Mouse (Mus musculus): Measurements from ENCODE around the gene Gm28230. TPM values are rescaled to one million over a fixed set of nuclear protein-coding genes. Genes with fewer than 3 reads are reported as not detected.

Gm28230 gene
- polyA plus RNA-seq, 1 experiment from 2014 or later = not detected

GRCm38 (mm10) chr2:74752431-74753174 is 26.1 kb downstream of the Gm28230 start:
- TF ChIP-seq CTCF (IDR thresholded peaks at IDR 0.05; ENCODE audit: low read depth) = no peak
- Histone ChIP-seq H3K4me1 (replicated peaks; ENCODE audit: control insufficient read depth, insufficient read depth, low read length) (no peaks in the 10 kb centered on the region), H3K27ac (ENCODE audit: low read depth, low read length) (no peak overlapping the region), H3K4me2 (replicated peaks; ENCODE audit: low read depth) (peak overlapping the region; percentile 56), H3K9ac (ENCODE audit: low read depth, low read length) (no peak overlapping the region), H3K4me3 (ENCODE audit: low read depth, low read length) (peak overlapping the region; percentile 26), H3K36me3 (ENCODE audit: control insufficient read depth, insufficient read depth) (no peaks in the 10 kb centered on the region), H3K9me3 (ENCODE audit: control insufficient read depth) (no peaks in the 10 kb centered on the region), H3K27me3 (replicated peaks; ENCODE audit: control insufficient read depth, insufficient read depth, low read length) (peaks cover 82% of the 10 kb centered on the region)
- WGBS = 6% methylated on average over 45 of the region's 45 CpGs
- ATAC-seq = no peak

- Histone ChIP-seq H3K36me3 (ENCODE audit: control insufficient read depth, insufficient read depth) (no peaks in the 10 kb centered on the region), H3K9me3 (ENCODE audit: control insufficient read depth) (no peaks in the 10 kb centered on the region), H3K27ac (ENCODE audit: low read depth, low read length) (no peak overlapping the region), H3K4me3 (ENCODE audit: low read depth, low read length) (peak overlapping the region; percentile 26), H3K9ac (ENCODE audit: low read depth, low read length) (no peak overlapping the region), H3K4me1 (replicated peaks; ENCODE audit: control insufficient read depth, insufficient read depth, low read length) (no peaks in the 10 kb centered on the region), H3K27me3 (replicated peaks; ENCODE audit: control insufficient read depth, insufficient read depth, low read length) (peaks cover 83% of the 10 kb centered on the region), H3K4me2 (replicated peaks; ENCODE audit: low read depth) (peak overlapping the region; percentile 56)
- no peak for ATAC-seq
- WGBS = 6% methylated on average over 24 of the region's 25 CpGs
- no peak for TF ChIP-seq CTCF (IDR thresholded peaks at IDR 0.05; ENCODE audit: low read depth)
Observed at GRCm38 (mm10) chr2:74753175-74753523, 26.6 kb downstream of the Gm28230 start.

DNA sequence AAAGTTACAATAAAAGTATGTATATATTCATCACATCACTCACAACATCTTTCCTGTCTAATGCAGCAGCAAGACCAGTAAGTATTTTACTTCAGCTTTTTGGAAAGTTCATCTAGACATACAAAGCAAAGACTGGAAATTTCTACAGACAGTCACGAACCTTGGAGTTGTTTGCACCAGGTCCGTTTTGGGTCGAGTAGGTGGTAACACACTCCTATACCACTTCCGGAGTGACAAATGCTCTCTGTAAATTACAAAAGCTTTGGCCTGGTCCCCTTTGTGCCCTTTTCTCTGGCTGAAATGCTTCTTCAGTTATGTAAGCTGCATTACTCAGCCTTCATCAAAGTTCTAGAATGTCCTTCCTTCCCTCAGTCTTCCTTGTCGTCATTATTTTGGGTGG is 27.2 kb downstream of the Gm28230 start:
- no peak overlapping the region for H3K4me2 ChIP-seq (replicated peaks; ENCODE audit: low read depth)
- ATAC-seq = no peak
- H3K27me3 ChIP-seq (replicated peaks; ENCODE audit: control insufficient read depth, insufficient read depth, low read length) = peaks cover 83% of the 10 kb centered on the region

DNA sequence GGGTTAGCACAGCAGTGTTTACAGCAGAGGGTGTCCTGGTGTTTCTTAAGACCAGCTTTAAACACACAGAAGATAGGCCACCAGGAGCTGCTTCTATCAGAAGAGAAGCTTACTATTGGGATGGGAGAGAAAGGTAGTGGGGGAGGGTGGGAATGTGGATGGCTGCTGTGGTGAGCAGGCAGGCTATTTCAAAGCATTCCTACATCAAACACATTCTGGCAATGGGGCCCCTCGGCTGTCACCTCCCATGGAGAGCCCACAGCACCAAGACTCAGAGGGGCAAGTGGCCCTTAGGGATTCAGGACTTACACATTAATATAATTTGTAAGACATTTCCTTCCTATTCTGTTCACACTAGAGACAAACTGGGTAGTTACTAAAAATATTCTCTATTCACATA is 33.6 kb downstream of the Gm28230 start:
- H3K36me3 ChIP-seq (ENCODE audit: control insufficient read depth, insufficient read depth) = no peaks in the 10 kb centered on the region
- no peak overlapping the region for H3K4me3 ChIP-seq (ENCODE audit: low read depth, low read length)
- TF ChIP-seq CTCF (IDR thresholded peaks at IDR 0.05; ENCODE audit: low read depth) = no peak
- H3K9ac ChIP-seq (ENCODE audit: low read depth, low read length) = no peak overlapping the region
- ATAC-seq = no peak
- peaks cover 74% of the 10 kb centered on the region for H3K27me3 ChIP-seq (replicated peaks; ENCODE audit: control insufficient read depth, insufficient read depth, low read length)
- no peaks in the 10 kb centered on the region for H3K9me3 ChIP-seq (ENCODE audit: control insufficient read depth)
- no peak overlapping the region for H3K4me2 ChIP-seq (replicated peaks; ENCODE audit: low read depth)
- no peak overlapping the region for H3K27ac ChIP-seq (ENCODE audit: low read depth, low read length)
- peaks cover 5% of the 10 kb centered on the region; the same call in 1 of the 2 replicates for H3K4me1 ChIP-seq (replicated peaks; ENCODE audit: control insufficient read depth, insufficient read depth, low read length)
- 18% methylated on average over 1 of the region's 1 CpGs for WGBS

More for the DNA sequence above, 27.2 kb downstream of the Gm28230 start:
- H3K9me3 ChIP-seq (ENCODE audit: control insufficient read depth) = no peaks in the 10 kb centered on the region
- no peak overlapping the region for H3K9ac ChIP-seq (ENCODE audit: low read depth, low read length)
- H3K4me3 ChIP-seq (ENCODE audit: low read depth, low read length) = no peak overlapping the region
- no peaks in the 10 kb centered on the region for H3K36me3 ChIP-seq (ENCODE audit: control insufficient read depth, insufficient read depth)
- no peak overlapping the region for H3K27ac ChIP-seq (ENCODE audit: low read depth, low read length)
- WGBS = 49% methylated on average over 5 of the region's 5 CpGs
- H3K4me1 ChIP-seq (replicated peaks; ENCODE audit: control insufficient read depth, insufficient read depth, low read length) = no peaks in the 10 kb centered on the region
- TF ChIP-seq CTCF (IDR thresholded peaks at IDR 0.05; ENCODE audit: low read depth) = no peak

DNA sequence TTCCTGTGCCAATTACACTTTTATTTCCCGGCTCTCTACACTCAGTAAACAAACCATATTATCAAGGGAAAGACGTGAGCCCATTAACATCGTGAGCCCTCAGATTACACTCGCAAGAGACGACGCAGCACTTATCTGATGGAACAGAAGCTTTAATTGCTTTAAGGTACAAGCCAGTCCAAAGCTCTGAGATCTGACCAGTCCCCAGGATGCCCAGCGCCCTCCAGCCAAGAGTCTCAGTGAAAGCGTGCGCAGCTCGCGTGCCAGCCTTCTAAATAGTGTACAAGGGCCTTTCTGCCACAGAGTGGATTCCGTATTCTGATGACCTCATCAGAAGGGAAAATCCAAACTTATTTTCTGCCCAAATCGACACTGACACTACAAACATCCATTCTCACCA is 35.4 kb downstream of the Gm28230 start:
- H3K27ac ChIP-seq (ENCODE audit: low read depth, low read length) = no peak overlapping the region
- TF ChIP-seq CTCF (IDR thresholded peaks at IDR 0.05; ENCODE audit: low read depth) = no peak
- no peak overlapping the region for H3K4me3 ChIP-seq (ENCODE audit: low read depth, low read length)
- 6% methylated on average over 13 of the region's 13 CpGs for WGBS
- H3K9me3 ChIP-seq (ENCODE audit: control insufficient read depth) = no peaks in the 10 kb centered on the region
- H3K36me3 ChIP-seq (ENCODE audit: control insufficient read depth, insufficient read depth) = no peaks in the 10 kb centered on the region
- peaks cover 81% of the 10 kb centered on the region for H3K27me3 ChIP-seq (replicated peaks; ENCODE audit: control insufficient read depth, insufficient read depth, low read length)
- peaks cover 5% of the 10 kb centered on the region; the same call in 1 of the 2 replicates for H3K4me1 ChIP-seq (replicated peaks; ENCODE audit: control insufficient read depth, insufficient read depth, low read length)
- peak overlapping the region; percentile 78; the same call in 1 of the 2 replicates for H3K4me2 ChIP-seq (replicated peaks; ENCODE audit: low read depth)
- ATAC-seq = 0 out of 2 replicates have a peak, but pooled peaks have one; percentile 8
- no peak overlapping the region for H3K9ac ChIP-seq (ENCODE audit: low read depth, low read length)

DNA sequence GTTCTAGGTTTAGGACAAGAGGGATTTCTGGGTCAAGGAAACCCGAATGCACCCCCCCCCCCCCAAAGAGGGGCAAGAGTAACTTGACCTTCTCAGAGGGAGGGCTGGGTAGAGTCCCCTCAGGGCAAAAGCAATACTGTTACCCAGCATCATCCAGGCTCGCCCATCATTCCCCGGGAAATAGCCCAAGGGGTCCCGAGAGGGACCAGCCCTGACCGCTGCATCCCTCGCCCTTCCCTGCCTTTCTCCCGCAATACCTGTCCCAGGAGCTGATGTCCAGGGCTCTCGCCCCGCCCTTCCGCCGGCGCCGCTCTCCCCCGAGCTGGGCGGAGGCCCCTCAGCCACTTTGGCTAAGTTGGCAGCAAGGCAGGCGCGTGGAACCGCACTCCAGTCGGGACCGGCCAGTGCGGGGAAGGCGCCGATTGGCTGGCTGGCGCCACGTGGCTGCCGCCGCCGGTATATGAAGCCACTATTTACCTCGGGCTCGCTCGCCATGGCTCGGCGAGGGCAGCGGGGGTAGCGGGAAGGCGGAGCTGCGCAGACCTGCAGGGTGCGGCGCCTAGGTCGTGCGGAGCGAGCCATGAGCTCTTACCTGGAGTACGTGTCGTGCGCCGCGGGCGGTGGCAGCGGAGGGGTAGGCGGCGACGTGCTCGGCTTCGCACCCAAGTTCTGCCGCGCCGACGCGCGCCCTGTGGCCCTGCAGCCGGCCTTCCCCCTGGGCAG is 36.2 kb downstream of the Gm28230 start, which contains the start of gene Hoxd1:
TSS of gene Hoxd1 (plus strand) at position 459 of the 723 bp plus-strand sequence.
- H3K9me3 ChIP-seq (ENCODE audit: control insufficient read depth) = no peaks in the 10 kb centered on the region
- H3K4me3 ChIP-seq (ENCODE audit: low read depth, low read length) = peak within 1 kb of the TSS; percentile 40
- no peak within 1 kb of the TSS for H3K9ac ChIP-seq (ENCODE audit: low read depth, low read length)
- peaks cover 5% of the 10 kb centered on the region; the same call in 1 of the 2 replicates for H3K4me1 ChIP-seq (replicated peaks; ENCODE audit: control insufficient read depth, insufficient read depth, low read length)
- H3K36me3 ChIP-seq (ENCODE audit: control insufficient read depth, insufficient read depth) = no peaks in the 10 kb centered on the region
- H3K4me2 ChIP-seq (replicated peaks; ENCODE audit: low read depth) = peak within 1 kb of the TSS; percentile 78
- peak; percentile 53 for ATAC-seq
- no peak for TF ChIP-seq CTCF (IDR thresholded peaks at IDR 0.05; ENCODE audit: low read depth)
- WGBS = under 1% methylated on average over 55 of the region's 61 CpGs
- H3K27ac ChIP-seq (ENCODE audit: low read depth, low read length) = no peak within 1 kb of the TSS
- peaks cover 79% of the 10 kb centered on the region for H3K27me3 ChIP-seq (replicated peaks; ENCODE audit: control insufficient read depth, insufficient read depth, low read length)
